Mouse (Mus musculus): ENCODE data around the gene Mfsd12. TPM values are rescaled to one million over a fixed set of nuclear protein-coding genes. Genes with fewer than 3 reads are reported as not detected.
A peak's percentile ranks its signal among the peaks of the same experiment; 100 is the strongest.

Gene Mfsd12
- polyA plus RNA-seq, 1 experiment, result 6.2 TPM

DNA sequence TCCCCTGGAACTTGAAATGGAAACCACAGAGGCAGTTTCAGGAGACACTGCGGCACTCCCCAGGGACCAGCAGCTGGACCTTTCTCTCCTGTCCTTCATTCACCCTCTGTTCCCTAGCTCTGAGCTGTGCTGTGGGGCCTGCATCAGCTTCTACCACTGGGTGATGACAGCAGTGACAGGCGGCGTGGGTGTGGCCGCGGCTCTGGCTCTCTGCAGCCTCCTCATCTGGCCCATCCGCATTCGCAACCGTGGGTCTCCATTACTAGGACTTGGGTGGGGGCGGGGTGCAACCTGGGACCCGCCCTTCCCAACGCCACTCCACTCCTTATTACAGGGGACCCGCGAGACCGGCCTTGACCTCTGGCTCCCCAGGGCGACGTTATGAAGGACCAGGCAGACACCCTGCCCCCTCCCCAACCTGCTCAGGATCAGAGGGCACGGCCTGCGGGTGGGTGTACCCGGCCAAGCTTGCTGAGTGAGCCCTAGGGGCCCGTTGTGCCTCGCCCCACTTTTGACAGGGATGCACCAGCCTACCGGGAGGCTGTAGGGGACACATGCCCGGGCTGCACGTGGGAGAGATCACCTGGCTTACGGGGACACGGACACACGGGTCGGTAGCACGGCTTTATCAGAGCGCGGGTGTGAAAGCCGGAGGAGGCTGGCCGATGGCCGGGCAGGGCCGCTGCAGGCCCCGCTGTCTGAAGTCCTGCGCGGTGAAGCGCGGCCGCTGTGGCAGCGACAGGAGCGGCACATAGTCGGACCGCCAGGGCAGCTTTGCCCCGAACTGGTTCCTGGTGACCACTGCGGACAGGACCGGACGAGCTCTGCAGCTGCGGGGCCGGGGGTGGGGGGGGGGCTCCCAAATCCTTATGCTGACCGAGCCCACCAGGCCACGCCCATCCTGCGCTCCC is 6.4 kb downstream of the Mfsd12 start:
- no peak overlapping the region for H3K27ac ChIP-seq (ENCODE audit: insufficient read depth, low read length)
- no peak overlapping the region for H3K4me3 ChIP-seq (ENCODE audit: insufficient read depth, low read length)
- TF ChIP-seq CTCF (IDR thresholded peaks at IDR 0.05; ENCODE audit: borderline replicate concordance, insufficient read depth, low read length) (no peak), POLR2A (IDR thresholded peaks at IDR 0.05; ENCODE audit: low read depth, low read length) (no peak)
- no peaks in the 10 kb centered on the region for H3K4me1 ChIP-seq (ENCODE audit: control insufficient read depth, insufficient read depth, low read length)

GRCm38 (mm10) chr10:81364666-81365065 is 7.4 kb downstream of the Mfsd12 start:
- Histone ChIP-seq H3K4me3 (ENCODE audit: insufficient read depth, low read length) (no peak overlapping the region), H3K4me1 (ENCODE audit: control insufficient read depth, insufficient read depth, low read length) (no peaks in the 10 kb centered on the region), H3K27ac (ENCODE audit: insufficient read depth, low read length) (no peak overlapping the region)
- TF ChIP-seq CTCF (IDR thresholded peaks at IDR 0.05; ENCODE audit: borderline replicate concordance, insufficient read depth, low read length), result no peak
- no peak for TF ChIP-seq POLR2A (IDR thresholded peaks at IDR 0.05; ENCODE audit: low read depth, low read length)

DNA sequence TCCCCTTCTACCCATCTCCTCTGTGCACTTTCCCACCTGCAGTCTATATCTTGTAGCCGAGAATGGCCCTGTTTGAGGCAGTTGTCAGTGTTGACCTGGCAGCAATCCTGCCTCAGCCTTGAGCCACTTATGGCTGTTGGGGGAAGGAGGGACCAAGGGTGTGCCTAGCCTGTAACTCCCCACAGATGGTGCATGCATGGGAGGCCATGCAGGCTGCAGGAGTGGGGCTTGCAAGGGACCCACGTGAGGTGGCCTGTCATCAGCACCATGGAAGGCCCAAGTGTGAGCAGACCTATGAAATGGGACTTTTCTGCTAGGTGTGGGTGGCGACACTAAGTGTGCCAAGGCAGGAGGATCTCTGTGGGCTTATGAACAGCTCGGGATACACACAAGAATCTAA is 7.8 kb downstream of the Mfsd12 start:
- no peak overlapping the region for H3K27ac ChIP-seq (ENCODE audit: insufficient read depth, low read length)
- H3K4me1 ChIP-seq (ENCODE audit: control insufficient read depth, insufficient read depth, low read length), result no peaks in the 10 kb centered on the region
- TF ChIP-seq POLR2A (IDR thresholded peaks at IDR 0.05; ENCODE audit: low read depth, low read length), result peak; percentile 39; the same call in 1 of the 2 replicates
- TF ChIP-seq CTCF (IDR thresholded peaks at IDR 0.05; ENCODE audit: borderline replicate concordance, insufficient read depth, low read length), result no peak
- H3K4me3 ChIP-seq (ENCODE audit: insufficient read depth, low read length), result no peak overlapping the region

- Histone ChIP-seq H3K4me3 (ENCODE audit: insufficient read depth, low read length) (no peak within 1 kb of the TSS), H3K4me1 (ENCODE audit: control insufficient read depth, insufficient read depth, low read length) (no peaks in the 10 kb centered on the region), H3K27ac (ENCODE audit: insufficient read depth, low read length) (no peak within 1 kb of the TSS)
- no peak for TF ChIP-seq CTCF (IDR thresholded peaks at IDR 0.05; ENCODE audit: borderline replicate concordance, insufficient read depth, low read length)
- peak; percentile 18 for TF ChIP-seq POLR2A (IDR thresholded peaks at IDR 0.05; ENCODE audit: low read depth, low read length)
Observed at GRCm38 (mm10) chr10:81365672-81366476, 8.6 kb downstream of the Mfsd12 start, which contains the start of gene 4930404N11Rik. Gene 4930404N11Rik, minus strand, starts transcription at chr10:81365816.

DNA sequence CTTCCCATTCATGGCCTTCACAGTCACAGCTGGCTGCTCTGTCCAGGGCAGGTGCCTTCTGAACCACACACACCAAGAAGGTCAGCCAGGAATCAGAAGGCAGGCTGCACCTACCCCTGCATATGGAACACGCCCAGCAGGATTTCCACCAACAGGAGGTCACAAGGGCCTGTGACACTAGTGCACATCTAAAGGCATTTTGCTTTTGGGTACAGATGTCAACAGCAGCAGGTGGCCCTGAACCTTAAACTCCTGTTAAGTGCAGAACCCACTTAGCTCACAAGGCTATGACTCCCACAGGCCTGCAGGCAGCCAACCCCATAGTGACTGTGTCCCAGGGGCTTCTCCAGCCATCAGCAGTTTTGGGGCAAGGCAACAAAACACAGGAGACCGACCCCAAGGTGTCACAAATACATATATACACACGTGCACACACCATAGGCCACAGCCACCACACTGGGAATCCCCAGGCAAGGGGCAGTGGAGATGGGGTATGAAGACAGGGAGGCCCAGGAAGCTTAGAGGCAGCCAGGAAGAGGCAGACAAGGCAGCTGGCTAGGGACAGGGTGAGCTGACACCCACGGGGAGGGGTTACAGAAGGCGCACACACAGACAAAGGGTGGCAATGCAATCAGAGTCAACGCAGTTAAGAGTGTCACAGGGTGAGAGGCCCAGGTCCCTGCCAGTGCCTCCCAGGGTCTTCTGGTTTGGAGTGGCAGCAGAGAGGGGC is 9.4 kb downstream of the Mfsd12 start:
- H3K27ac ChIP-seq (ENCODE audit: insufficient read depth, low read length), result no peak overlapping the region
- no peak overlapping the region for H3K4me3 ChIP-seq (ENCODE audit: insufficient read depth, low read length)
- H3K4me1 ChIP-seq (ENCODE audit: control insufficient read depth, insufficient read depth, low read length), result no peaks in the 10 kb centered on the region
- TF ChIP-seq CTCF (IDR thresholded peaks at IDR 0.05; ENCODE audit: borderline replicate concordance, insufficient read depth, low read length) (no peak), POLR2A (IDR thresholded peaks at IDR 0.05; ENCODE audit: low read depth, low read length) (0 out of 2 replicates have a peak, but pooled peaks have one; percentile 30)

- H3K4me1 ChIP-seq (ENCODE audit: control insufficient read depth, insufficient read depth, low read length), result no peaks in the 10 kb centered on the region
- TF ChIP-seq CTCF (IDR thresholded peaks at IDR 0.05; ENCODE audit: borderline replicate concordance, insufficient read depth, low read length) (no peak), POLR2A (IDR thresholded peaks at IDR 0.05; ENCODE audit: low read depth, low read length) (no peak)
- no peak overlapping the region for H3K27ac ChIP-seq (ENCODE audit: insufficient read depth, low read length)
- H3K4me3 ChIP-seq (ENCODE audit: insufficient read depth, low read length), result no peak overlapping the region
Observed at GRCm38 (mm10) chr10:81367207-81367495, 9.9 kb downstream of the Mfsd12 start.

DNA sequence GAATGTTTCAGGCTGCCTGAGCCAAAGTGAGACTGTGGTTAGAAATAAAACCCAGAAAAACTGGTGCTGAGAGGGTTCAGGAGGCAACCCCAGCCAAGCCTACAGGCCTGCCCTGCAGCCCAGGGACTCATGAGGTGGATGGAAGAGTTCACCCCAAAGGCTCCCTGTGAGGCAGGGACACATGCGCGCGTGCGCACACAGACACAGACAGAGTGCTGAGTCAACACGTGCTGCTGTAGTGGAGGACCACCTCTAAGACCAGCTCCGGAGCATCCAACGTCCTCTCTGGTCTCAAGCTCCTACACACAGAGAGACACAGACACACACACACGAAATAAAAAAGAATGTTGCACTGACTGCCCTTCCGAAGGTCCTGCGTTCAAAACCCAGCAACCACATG is 18.0 kb downstream of the Mfsd12 start:
- no peak overlapping the region for H3K4me3 ChIP-seq (ENCODE audit: insufficient read depth, low read length)
- no peak overlapping the region for H3K27ac ChIP-seq (ENCODE audit: insufficient read depth, low read length)
- TF ChIP-seq POLR2A (IDR thresholded peaks at IDR 0.05; ENCODE audit: low read depth, low read length) (no peak), CTCF (IDR thresholded peaks at IDR 0.05; ENCODE audit: borderline replicate concordance, insufficient read depth, low read length) (no peak)
- 0 out of 2 replicates have a peak, but pooled peaks cover 4% of the 10 kb centered on the region for H3K4me1 ChIP-seq (ENCODE audit: control insufficient read depth, insufficient read depth, low read length)

- Histone ChIP-seq H3K27ac (ENCODE audit: insufficient read depth, low read length) (no peak overlapping the region), H3K4me3 (ENCODE audit: insufficient read depth, low read length) (peak overlapping the region; percentile 96), H3K4me1 (ENCODE audit: control insufficient read depth, insufficient read depth, low read length) (0 out of 2 replicates have a peak, but pooled peaks cover 4% of the 10 kb centered on the region)
- TF ChIP-seq POLR2A (IDR thresholded peaks at IDR 0.05; ENCODE audit: low read depth, low read length) (no peak), CTCF (IDR thresholded peaks at IDR 0.05; ENCODE audit: borderline replicate concordance, insufficient read depth, low read length) (no peak)
Observed at GRCm38 (mm10) chr10:81376561-81377361, 19.5 kb downstream of the Mfsd12 start.

DNA sequence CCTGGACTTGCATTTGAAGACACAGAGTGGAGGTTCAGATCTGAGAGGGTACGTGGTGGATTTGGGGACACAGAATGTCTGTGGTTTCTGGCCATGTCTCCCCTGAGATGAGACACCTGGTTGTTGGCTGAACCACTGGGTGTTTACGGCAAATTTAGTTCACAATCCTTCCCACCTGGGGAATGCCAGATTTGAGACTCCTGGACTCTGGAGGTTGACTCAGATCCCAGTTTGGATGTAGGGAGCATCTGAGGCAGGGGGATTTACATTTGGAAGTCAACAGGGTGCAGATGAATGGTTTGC is 20.0 kb downstream of the Mfsd12 start:
- Histone ChIP-seq H3K4me1 (ENCODE audit: control insufficient read depth, insufficient read depth, low read length) (0 out of 2 replicates have a peak, but pooled peaks cover 4% of the 10 kb centered on the region), H3K4me3 (ENCODE audit: insufficient read depth, low read length) (peak overlapping the region; percentile 96), H3K27ac (ENCODE audit: insufficient read depth, low read length) (no peak overlapping the region)
- no peak for TF ChIP-seq POLR2A (IDR thresholded peaks at IDR 0.05; ENCODE audit: low read depth, low read length)
- TF ChIP-seq CTCF (IDR thresholded peaks at IDR 0.05; ENCODE audit: borderline replicate concordance, insufficient read depth, low read length), result no peak

Measured in embryonic fibroblast, embryonic 13.5 days (primary cell).